Mouse (Mus musculus) cerebellum, postnatal 4 days (tissue): Measurements from ENCODE around the gene Nfkbid.
A peak's percentile ranks its signal among the peaks of the same experiment; 100 is the strongest.

Source experiments
- DNase-seq, 2 experiments: peaks; one replicate each; pipeline ENCODE4 v3.0.0; 2022; ENCODE audit warnings: low spot score in 2 of 2, mixed read lengths in 1 of 2

Nfkbid gene

DNA sequence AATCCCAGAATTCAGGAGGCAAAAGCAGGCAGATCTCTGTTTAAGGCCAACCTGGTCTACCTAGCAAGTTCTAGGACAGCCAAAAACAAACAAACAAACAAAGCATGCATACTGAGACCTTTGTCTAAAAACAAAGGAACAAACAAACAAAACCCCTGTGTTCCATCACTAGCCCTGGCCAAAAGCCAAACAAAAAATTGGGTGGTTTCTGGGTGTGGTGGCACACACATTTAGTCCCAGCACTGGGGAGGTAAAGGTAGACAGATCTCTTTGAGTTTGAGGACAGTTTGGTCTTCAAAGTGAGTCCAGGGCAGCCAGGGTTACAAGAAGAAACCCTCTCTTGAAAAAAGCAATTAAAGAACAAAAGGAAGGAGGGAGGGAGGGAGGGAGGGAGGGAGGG is 7.8 kb downstream of the Nfkbid start:
- no peak for DNase-seq

- DNase-seq: no peak
These were observed 8.7 kb downstream of the Nfkbid start for GRCm38 (mm10) chr7:30430191-30430590.

GRCm38 (mm10) chr7:30431793-30432192 is 10.3 kb downstream of the Nfkbid start:
- DNase-seq: peak in 1 of 2 experiments; percentile 76

DNA sequence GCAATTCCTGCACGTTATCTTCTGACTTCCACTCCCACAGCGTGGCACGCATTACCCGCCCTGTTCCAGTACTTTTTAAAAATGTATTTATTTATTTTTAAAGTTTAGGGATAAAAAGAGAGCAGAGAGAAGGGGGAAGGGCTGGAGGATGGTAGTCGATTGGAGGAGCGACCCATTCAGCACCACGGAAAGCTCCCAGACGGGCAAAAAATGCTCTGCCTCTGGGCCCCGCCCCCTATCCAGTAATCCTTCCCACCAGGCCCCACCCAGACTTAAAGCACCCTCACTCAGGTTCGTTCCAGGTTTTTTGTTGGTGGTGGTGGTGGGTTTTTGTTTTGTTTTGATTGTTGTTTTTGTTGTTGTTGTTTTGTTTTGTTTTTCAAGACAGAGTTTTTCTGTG is 12.7 kb downstream of the Nfkbid start:
- no peak for DNase-seq

DNA sequence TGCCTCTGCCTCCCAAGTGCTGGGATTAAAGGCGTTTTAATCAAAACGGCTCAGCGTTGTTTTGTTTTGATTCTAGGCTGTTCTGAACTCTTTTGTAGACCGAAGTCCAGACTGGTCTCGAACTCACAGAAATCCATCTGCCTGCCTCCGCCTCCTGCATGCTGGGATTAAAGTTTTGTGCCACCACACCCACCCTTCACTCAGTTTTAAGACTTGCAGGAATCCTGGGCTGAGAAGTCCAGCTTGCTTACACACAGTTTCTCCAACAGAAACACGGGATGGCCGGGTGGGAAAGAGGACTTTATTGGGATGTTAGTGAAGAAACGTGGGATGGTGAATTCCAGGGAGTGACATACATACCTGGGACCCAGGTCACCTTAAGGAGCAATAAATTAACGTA is 13.2 kb downstream of the Nfkbid start:
- no peak for DNase-seq

DNA sequence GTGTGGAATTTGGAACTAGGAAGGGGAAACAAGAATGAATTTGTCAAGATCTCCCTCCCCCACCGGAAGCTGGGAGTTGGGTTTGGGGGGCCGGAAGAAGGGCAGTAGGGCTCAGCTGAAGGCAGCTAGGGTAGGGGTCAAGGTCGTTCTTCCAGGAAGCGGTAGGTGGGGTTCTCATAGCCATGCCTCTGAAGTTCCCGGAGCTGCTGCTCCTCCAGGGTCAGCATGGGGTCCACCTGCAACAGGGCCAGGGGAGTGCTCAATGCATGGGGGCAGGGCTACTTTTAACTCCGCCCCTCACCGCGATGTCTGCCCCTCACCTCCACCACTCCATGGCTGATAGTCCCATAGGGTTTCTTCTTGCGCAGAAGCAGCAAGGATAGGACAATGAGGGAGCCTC is 13.6 kb downstream of the Nfkbid start:
- DNase-seq: no peak

DNA sequence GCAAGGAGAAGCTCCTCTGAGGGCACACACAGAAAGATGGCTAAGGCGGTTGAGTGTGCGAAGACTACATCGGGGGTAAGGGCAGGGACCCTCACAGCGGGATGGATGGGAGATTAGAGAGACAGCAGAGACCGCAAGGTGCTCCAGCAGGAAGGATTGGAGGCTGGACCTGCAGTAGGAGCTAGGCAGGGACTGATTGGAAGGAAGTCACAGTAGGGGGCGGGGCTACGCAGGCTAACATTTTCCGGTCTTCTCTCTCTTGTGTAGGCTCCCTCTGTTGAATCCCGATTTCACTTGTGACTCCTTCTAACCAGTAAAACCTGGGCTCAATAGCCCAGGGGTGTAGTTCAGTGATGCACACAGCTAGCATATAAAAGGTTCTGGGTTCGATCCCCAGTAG is 15.3 kb downstream of the Nfkbid start:
- no peak for DNase-seq

DNA sequence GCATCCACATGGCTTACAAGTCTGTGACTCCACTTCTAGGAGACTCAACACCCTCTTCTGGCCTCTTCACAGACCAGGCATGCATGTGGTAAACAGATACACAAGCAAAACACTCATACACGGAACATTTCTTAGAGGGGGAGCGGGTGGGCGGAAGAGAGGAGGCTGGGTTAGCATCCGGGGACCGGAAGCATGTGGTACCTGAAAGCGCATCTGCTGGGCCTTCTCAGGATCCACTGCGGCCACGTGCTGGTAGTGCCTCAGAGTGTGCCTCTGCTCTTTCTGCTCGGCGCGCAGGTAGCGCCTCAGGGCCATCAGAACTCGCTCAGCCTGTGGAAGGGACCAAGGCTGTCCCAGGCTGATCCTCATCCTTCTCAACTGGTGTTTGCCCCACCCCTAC is 18.2 kb downstream of the Nfkbid start:
- no peak for DNase-seq

GRCm38 (mm10) chr7:30440697-30441096 is 19.2 kb downstream of the Nfkbid start:
- DNase-seq: peak in 1 of 2 experiments; percentile 72

DNA sequence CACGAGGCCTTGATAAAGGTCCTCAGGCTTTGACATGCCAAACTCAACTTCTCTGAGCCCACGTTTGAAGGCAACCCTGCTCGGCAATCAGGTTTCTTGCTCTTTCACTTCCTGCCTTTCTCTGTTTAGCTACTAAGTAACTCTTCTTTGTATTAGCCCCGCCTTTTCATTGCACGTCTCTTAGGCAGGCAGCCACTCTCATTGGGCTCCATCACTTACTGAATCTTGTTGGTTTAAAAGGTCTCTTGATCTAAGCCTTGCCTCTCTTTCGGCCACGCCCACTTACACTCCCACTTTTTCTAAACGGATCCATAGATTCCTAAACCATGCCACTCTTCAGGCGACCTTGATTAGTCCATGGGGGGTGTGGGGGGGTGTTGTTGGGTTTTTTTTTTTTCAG is 22.2 kb downstream of the Nfkbid start:
- no peak for DNase-seq

DNA sequence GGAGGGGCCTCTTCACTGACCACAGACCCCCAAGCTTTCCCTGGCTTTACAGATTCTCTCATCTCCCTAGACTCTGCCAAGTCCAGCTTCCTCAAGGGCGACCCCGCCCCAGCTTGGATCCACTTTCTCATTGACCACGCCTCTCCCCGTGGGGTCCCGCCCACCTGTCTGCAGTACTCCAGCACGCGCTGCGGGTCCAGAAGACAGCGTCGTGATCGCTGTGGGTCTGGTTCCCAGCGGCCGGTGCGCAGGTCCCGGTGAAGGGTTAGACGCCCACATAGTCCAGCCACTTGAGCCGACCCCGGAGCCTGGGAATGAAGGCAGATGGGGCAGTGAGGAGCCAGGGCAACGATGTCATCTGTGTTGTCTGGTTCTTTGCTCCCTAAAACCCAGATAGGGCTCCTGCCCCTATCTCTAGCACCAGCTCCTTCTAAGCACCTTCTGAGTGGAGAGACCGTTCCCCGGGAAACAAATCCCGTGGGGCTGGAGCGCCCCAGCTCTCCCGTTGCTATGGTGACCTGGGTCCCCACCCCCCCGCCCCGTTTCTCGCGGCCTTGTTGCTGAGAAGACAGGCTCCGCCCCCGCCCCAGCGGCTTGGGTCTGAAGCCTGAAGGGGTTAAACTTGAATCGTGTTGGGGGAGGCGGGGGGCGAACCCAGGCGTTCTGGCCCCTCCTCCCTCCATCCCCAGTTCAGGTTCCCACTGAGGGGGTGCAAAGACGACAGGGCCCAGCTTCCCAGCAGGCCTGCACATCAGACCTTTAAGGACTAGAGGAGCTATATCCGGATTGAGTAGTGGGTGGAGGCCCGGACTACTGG is 22.8 kb downstream of the Nfkbid start:
- peak in 1 of 2 experiments; percentile 62 for DNase-seq

GRCm38 (mm10) chr7:30444971-30445751 is 23.6 kb downstream of the Nfkbid start, which contains the start of gene Aplp1:
Aplp1 (minus strand) TSS chr7:30445535.
- DNase-seq: peak; percentile 51 to 77

DNA sequence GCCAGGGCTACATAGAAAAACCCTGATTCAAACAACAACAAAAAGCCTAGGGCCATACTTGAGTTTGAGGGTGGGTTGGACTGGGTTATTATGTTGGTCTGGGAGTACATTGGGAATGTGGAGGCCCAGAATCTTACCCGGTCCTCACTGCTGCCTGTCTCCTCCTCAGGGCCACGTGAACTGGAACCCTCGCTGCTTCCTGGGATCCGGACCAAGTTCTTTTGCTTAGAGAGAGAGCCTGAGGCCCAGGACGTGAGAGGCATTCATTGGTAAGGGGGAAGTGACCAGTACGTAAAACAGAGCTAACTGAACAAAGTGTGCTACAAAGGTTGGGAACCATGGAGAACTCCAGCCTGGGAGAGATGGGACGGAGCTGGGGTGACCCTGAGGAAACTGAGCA is 28.7 kb downstream of the Nfkbid start:
- no peak for DNase-seq

GRCm38 (mm10) chr7:30453327-30453726 is 31.8 kb downstream of the Nfkbid start:
- no peak for DNase-seq

DNA sequence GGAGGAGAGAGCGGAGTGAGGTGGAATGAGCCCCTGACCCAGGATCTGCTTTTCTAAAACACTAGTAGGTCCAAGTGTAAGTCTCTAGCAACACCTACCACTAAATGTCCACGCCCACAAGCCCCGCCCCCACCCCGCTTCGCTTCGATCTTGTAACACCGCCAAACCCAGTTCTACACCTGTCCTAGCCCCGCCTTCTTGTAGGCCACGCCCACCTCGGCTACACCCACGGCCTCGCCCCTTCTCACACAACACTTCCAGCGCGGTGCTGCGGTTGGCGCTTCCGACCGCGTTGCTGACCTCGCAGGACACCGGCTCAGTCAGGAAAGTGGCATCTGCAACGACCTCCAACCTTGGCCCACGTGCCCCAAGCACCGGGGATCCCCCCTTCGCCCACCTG is 32.2 kb downstream of the Nfkbid start:
- DNase-seq: no peak

DNA sequence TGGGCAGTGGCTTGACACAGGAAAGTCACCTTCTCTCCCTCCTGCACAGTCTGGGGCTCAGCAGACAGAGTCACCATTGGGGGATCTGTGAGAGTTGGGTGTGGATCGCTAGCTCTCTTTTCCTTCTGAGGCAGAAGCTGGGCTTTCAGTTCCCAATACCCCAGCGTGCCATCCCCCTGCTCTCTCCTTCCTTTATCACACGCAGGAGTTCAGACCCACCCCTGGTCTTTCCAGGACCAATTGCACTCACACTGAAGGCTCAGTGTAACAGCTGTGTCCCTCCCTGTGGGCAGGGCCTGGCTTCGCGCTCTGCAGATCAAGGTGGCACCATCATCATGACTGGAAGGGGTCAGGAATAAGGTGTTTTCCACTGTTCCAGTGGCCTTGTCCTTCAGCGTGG is 32.7 kb downstream of the Nfkbid start:
- no peak for DNase-seq

DNA sequence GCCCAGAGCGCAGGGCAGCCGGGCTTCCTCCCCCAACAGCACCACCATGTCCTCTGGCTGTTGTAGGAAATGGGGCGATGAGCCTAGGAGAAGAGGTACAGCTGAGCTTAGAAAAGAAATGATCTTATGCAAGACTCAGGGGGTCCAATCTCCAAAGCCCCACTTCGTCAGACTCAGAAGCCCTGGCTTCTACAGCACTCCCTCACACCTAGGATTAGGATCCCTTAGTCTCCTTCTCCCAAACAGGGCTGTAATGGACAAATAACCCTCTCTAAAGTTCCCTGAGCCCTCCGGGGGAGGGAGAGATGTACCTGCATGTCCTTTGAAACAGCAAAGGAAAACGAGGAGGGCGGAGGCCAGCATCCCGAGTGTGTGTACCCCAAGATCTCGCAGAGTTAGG is 35.0 kb downstream of the Nfkbid start:
- DNase-seq: no peak

DNA sequence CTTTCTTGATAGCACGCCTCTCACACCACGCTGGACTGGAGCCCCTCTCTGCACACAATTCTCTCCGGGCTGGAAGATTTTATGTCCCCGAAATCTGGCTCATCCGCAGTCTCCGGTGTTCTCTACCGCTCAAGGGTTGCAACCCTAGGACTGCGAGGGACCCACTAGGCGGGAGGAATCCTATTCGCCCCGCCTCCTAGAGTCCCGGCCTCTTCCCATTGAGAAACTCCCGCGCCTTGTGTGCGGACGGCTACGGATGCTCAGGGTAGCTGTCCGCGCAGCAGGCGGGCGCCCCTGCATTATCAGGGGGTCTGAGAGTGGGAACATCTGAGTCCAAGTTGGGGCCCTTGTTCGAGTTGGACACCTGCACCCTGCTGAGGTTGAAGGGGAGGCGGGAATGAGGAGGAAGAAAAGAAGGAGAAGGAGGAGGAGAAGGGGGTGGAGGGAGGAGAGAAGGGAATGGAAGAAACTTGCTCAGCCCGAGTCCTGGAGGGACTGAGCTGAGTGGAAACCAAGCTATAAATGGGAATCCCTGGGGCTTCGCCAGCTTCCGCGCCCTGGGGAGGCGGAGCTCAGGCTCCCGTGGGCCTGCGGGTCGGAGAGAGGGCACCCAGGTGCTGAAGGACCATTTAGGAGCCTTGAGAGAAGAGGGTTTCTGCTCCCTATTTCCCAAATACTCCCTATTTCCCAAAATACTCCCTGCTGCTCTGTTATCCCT is 35.5 kb downstream of the Nfkbid start:
- no peak for DNase-seq

DNA sequence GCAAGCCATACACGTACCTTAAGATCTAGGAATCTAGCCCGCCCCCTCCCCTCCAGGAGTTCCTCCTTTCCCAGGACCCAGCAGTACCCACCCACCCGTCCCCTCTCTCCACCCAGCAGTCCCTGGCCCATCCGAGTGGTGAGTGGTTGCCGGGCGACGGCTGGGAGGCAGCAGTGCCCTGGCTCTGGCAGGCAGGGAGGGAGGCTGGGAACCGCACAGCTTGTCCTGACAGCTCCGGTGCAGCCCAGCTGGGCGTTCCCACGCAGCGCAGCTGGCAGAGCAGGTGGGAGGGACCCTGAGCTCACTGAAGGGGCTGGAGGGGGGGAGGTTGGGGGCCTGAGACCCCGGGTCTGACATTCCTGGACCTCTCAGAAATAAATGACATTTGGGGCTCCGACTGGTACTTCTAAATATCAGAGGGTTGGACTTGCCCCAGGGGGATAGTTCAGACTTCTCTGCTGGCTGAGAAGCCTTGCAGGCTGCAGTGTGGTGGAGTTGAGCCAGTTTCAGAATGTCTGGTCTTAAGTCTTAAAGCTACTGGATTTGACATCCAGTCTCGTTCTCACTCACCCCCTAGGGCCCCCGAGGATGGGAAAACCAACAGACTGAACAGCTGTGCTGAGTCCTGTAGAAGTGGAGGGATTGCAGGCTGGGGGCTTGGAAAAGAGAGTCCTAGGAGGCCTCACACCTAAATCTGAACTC is 36.2 kb downstream of the Nfkbid start, which contains the start of the genes Kirrel2 and Nphs1:
Kirrel2 (minus strand) TSS at position 62 of the 702 bp plus-strand sequence.
Nphs1 (plus strand) TSS at position 687 of the 702 bp plus-strand sequence.
- DNase-seq: peak; percentile 47 to 68

GRCm38 (mm10) chr7:30459484-30459883 is 38.0 kb downstream of the Nfkbid start:
- DNase-seq: no peak

GRCm38 (mm10) chr7:30463568-30463967 is 42.0 kb downstream of the Nfkbid start:
- no peak for DNase-seq
